Mouse (Mus musculus) intestine, embryonic 16.5 days (tissue): ENCODE results near the gene Mlh3. TPM values are rescaled to one million over a fixed set of nuclear protein-coding genes. Genes with fewer than 3 reads are reported as not detected.
"Not testable (repeated sequence)": the region's sequence is repeated elsewhere in the genome, so short reads cannot be mapped to it uniquely, and the experiment has no call there.

Source experiments
- ATAC-seq: fragments of 200-750 bp; cut with Nextera tagmentation; 2 replicates; pipeline ENCODE4 v1.8.0; 2017; ENCODE audit warnings: moderate TSS enrichment, moderate library complexity
- H3K27ac ChIP-seq: fragments of 300-500 bp; sonication (generic); 2 replicates; pipeline ENCODE4 v1.5.1; 2014; ENCODE audit warnings: mild to moderate bottlenecking, low read length
- H3K27me3 ChIP-seq: fragments of 300-500 bp; sonication (generic); replicated peaks from 2 replicates; pipeline ENCODE4 v1.6.1; 2014; ENCODE audit warnings: low read length, control low read depth, mixed read lengths; ENCODE audit not compliant: control insufficient read depth, insufficient read depth
- H3K36me3 ChIP-seq: fragments of 300-500 bp; sonication (generic); 2 replicates; pipeline ENCODE4 v1.6.1; 2014; ENCODE audit warnings: low read length, control low read depth; ENCODE audit not compliant: control insufficient read depth, insufficient read depth
- H3K4me1 ChIP-seq: fragments of 300-500 bp; sonication (generic); 2 replicates; pipeline ENCODE4 v1.6.1; 2014; ENCODE audit warnings: low read length, control low read depth, mixed read lengths; ENCODE audit not compliant: control insufficient read depth, insufficient read depth
- H3K4me2 ChIP-seq: fragments of 300-500 bp; sonication (generic); 2 replicates; pipeline ENCODE4 v1.6.1; 2014; ENCODE audit warnings: low read depth, low read length, control low read depth
- H3K4me3 ChIP-seq: fragments of 300-500 bp; sonication (generic); 2 replicates; pipeline ENCODE4 v1.5.1; 2014; ENCODE audit warnings: mild to moderate bottlenecking, low read length
- H3K9ac ChIP-seq: fragments of 300-500 bp; sonication (generic); 2 replicates; pipeline ENCODE4 v1.6.1; 2014; ENCODE audit warnings: low read depth, low read length
- H3K9me3 ChIP-seq: fragments of 300-500 bp; sonication (generic); 2 replicates; pipeline ENCODE4 v1.6.1; 2016; ENCODE audit warnings: low read length, control low read depth; ENCODE audit not compliant: control insufficient read depth
- WGBS: fragments of 180-500 bp; shearing (Covaris S2); extraction: QIAGEN DNeasy Blood & Tissue Kit; methylation state at CpG from one replicate; pipeline ENCODE4 v1.1.7; 2014; 5-methylcytosine and 5-hydroxymethylcytosine counted together
- polyA plus RNA-seq: library from polyadenylated mRNA; unstranded; fragments of >200 nt; fragmentation: Nextera tagmentation; extraction: Ambion mirVana; gene quantifications from 2 replicates; pipeline ENCODE4 v1.2.1, GENCODE M21; 2015

Mlh3 gene
- polyA plus RNA-seq, 1 experiment from 2014 or later: 5.5 TPM

GRCm38 (mm10) chr12:85284996-85285395 is 14.6 kb upstream of the Mlh3 start:
- Histone ChIP-seq H3K4me2 (no peak overlapping the region), H3K27ac (no peak overlapping the region), H3K4me3 (no peak overlapping the region), H3K4me1 (peaks cover 12% of the 10 kb centered on the region), H3K27me3 (no peaks in the 10 kb centered on the region), H3K9me3 (no peaks in the 10 kb centered on the region), H3K9ac (no peak overlapping the region), H3K36me3 (no peaks in the 10 kb centered on the region)
- ATAC-seq: no peak
- 91% methylated on average over 4 of the region's 4 CpGs for WGBS

GRCm38 (mm10) chr12:85284331-85284730 is 13.9 kb upstream of the Mlh3 start:
- Histone ChIP-seq H3K4me1 (peaks cover 13% of the 10 kb centered on the region), H3K4me3 (no peak overlapping the region), H3K27ac (no peak overlapping the region), H3K27me3 (no peaks in the 10 kb centered on the region), H3K9me3 (no peaks in the 10 kb centered on the region), H3K4me2 (no peak overlapping the region), H3K9ac (no peak overlapping the region), H3K36me3 (no peaks in the 10 kb centered on the region)
- ATAC-seq: no peak
- 68% methylated on average over 8 of the region's 8 CpGs for WGBS

- 88% methylated on average over 1 of the region's 4 CpGs for WGBS
- not testable (repeated sequence) for H3K9me3 ChIP-seq, H3K4me1 ChIP-seq, ATAC-seq, H3K4me3 ChIP-seq, H3K36me3 ChIP-seq, H3K27me3 ChIP-seq, H3K4me2 ChIP-seq, H3K9ac ChIP-seq, H3K27ac ChIP-seq
Measured at GRCm38 (mm10) chr12:85281756-85282155, 11.4 kb upstream of the Mlh3 start.

DNA sequence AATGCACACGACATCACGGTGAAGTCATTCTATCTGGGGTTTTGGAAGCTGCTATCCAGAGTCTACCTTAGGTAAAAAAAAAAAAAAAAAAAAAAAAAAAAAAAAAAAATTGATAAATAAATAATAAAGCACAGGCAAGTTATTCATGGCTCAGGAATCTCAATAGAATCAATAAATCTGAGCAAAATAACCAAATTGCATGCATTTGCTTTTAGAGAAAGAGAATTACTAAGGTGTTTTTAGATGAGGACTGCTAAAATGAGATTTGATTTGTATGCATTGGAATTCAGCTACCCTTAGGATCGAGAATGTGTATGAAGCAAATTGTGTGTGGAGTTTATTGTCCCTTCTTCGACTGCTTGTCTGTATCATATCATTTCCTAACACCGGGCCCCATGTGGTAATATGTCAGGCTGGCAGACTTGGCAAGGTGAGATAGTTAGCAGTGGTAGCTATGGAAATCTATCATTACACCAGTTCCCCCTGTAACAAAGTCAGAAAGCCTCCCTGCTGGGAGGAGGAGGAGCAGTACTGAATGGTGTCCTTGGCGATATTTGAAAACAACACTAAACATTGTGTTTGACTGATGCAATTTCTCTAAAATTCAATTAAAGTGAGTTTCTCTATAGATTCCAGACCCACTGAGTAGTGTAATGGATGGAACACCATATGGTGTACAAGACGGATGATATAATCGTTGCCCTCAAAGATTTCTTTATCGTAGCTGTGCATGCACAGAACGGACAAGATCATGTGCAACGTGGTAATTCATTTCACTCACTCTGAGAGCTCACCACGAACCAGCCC is 10.6 kb upstream of the Mlh3 start:
- Histone ChIP-seq H3K4me1 (peaks cover 3% of the 10 kb centered on the region), H3K27me3 (no peaks in the 10 kb centered on the region), H3K27ac (no peak overlapping the region), H3K36me3 (no peaks in the 10 kb centered on the region), H3K9ac (no peak overlapping the region), H3K9me3 (no peaks in the 10 kb centered on the region), H3K4me2 (peak overlapping the region; percentile 92), H3K4me3 (peak overlapping the region; percentile 81)
- ATAC-seq: no peak
- WGBS: 61% methylated on average over 12 of the region's 12 CpGs

DNA sequence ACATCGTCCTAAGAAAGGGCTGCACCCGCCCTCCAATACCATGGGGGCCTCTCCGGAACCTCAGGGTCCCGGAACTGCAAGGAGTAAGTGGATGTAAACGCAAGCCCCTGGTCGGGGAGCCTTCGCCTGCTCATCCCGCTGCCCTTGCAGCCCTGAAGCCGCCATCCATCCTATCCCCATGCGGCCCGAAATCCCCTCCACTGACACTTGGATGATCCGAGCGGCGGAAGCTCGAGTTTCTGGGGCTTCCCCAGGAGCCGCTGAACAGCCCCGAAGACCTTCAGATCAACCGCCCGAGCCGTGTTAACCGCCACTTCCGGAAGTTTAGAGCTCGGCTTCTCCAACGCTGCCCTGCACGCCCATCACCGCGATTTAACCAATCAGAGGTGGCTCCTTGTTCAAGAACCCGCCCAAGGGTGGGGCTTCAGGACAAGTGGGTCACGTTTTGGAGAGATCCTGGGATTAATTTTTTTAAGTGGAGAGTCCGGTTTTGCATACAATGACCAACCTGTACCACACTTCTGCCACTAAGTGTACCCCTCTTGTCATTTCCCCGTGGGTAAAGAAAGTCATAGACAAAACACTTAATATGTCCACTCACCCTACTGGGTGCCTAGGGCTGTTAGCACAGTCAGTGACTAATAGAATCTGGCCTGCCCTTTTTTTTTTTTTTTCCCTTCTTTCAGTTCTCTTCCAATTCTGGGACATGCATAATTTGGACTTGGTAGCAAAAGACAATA is 9.9 kb upstream of the Mlh3 start:
- no peaks in the 10 kb centered on the region for H3K27me3 ChIP-seq
- ATAC-seq: peak; percentile 99
- no peaks in the 10 kb centered on the region for H3K36me3 ChIP-seq
- peaks cover 3% of the 10 kb centered on the region for H3K4me1 ChIP-seq
- H3K27ac ChIP-seq: peak overlapping the region; percentile 76
- H3K4me3 ChIP-seq: peak overlapping the region; percentile 81
- no peaks in the 10 kb centered on the region for H3K9me3 ChIP-seq
- WGBS: 0% methylated on average over 30 of the region's 31 CpGs
- peak overlapping the region; percentile 93 for H3K9ac ChIP-seq
- peak overlapping the region; percentile 92 for H3K4me2 ChIP-seq

DNA sequence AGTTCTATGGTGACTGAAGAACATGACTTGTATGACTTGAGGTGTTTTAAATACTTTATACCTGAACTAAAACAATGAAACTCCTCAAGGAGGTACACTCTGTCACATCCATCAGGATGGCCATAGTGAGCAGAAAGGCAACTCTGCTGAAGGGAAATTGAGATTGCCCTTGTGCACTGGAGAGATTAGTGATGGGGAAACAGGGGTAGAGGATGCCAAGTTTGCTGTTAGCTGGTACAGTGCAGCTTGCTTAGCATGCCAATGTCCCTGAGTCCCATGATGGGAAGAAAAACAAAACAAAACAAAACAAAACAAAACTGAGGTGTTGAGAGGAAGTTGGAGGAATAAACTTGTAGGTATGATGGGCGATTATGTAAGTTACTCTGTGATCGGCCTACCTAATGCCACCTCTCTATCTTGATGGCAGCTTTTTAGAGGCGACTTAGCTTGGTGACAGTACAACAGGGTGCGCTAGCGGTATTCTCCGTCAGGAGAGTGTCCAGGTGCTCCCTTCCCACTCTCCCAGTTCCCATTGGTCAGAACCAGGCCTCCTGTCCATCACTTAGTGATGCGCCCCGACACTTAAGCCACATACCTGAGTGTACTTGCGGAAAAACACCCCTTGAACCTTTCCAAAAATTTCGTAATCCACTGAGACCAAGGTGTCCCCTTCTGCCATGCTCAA is 9.1 kb upstream of the Mlh3 start:
- no peaks in the 10 kb centered on the region for H3K36me3 ChIP-seq
- H3K9ac ChIP-seq: peak overlapping the region; percentile 93
- peak overlapping the region; percentile 81 for H3K4me3 ChIP-seq
- H3K9me3 ChIP-seq: no peaks in the 10 kb centered on the region
- H3K4me1 ChIP-seq: peaks cover 3% of the 10 kb centered on the region
- H3K27me3 ChIP-seq: no peaks in the 10 kb centered on the region
- H3K4me2 ChIP-seq: peak overlapping the region; percentile 92
- ATAC-seq: peak; percentile 54
- WGBS: 7% methylated on average over 10 of the region's 10 CpGs
- peak overlapping the region; percentile 76; the same call in 1 of the 2 replicates for H3K27ac ChIP-seq

DNA sequence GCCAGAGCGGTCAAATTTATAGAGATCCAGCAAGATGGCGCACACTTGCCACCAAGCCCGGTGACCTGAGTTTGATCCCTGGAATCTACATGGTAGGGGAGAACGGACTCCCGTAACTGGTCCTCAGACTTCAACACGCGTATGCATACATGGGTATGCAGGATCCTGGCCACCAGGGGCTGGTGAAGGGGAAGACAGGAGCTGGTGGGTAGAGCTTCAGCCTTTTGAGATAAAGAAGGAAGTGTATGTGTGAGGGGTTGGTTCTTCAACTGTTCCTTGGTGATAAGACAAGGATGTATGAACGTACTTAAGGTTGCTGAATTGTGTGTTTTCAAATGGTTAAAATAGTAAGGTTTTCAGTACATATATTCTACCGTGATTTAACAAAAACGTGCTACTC is 8.5 kb upstream of the Mlh3 start:
- H3K4me1 ChIP-seq: peaks cover 3% of the 10 kb centered on the region
- no peak overlapping the region for H3K9ac ChIP-seq
- no peaks in the 10 kb centered on the region for H3K9me3 ChIP-seq
- no peak overlapping the region for H3K4me3 ChIP-seq
- H3K27me3 ChIP-seq: no peaks in the 10 kb centered on the region
- WGBS: 93% methylated on average over 10 of the region's 10 CpGs
- no peak overlapping the region for H3K4me2 ChIP-seq
- H3K36me3 ChIP-seq: no peaks in the 10 kb centered on the region
- ATAC-seq: no peak
- no peak overlapping the region for H3K27ac ChIP-seq

GRCm38 (mm10) chr12:85276273-85276672 is 5.9 kb upstream of the Mlh3 start:
- 81% methylated on average over 5 of the region's 5 CpGs for WGBS
- Histone ChIP-seq H3K9me3 (no peaks in the 10 kb centered on the region), H3K27me3 (no peaks in the 10 kb centered on the region), H3K4me1 (peaks cover 6% of the 10 kb centered on the region), H3K4me2 (no peak overlapping the region), H3K27ac (no peak overlapping the region), H3K4me3 (no peak overlapping the region), H3K36me3 (no peaks in the 10 kb centered on the region), H3K9ac (no peak overlapping the region)
- ATAC-seq: no peak

- WGBS: 74% methylated on average over 10 of the region's 10 CpGs
Measured at GRCm38 (mm10) chr12:85273508-85273907, 3.1 kb upstream of the Mlh3 start.

More at GRCm38 (mm10) chr12:85273508-85273907, 3.1 kb upstream of the Mlh3 start:
- Histone ChIP-seq H3K27ac (0 out of 2 replicates have a peak overlapping the region, but pooled peaks have one; percentile 6), H3K27me3 (no peaks in the 10 kb centered on the region), H3K9ac (no peak overlapping the region), H3K4me1 (peaks cover 3% of the 10 kb centered on the region; the same call in 1 of the 2 replicates), H3K36me3 (no peaks in the 10 kb centered on the region), H3K9me3 (no peaks in the 10 kb centered on the region), H3K4me2 (no peak overlapping the region), H3K4me3 (no peak overlapping the region)
- ATAC-seq: no peak
